Mouse (Mus musculus) embryonic fibroblast, embryonic 13.5 days (primary cell): ENCODE results near the gene Dhrs11.

Experiments
- CTCF ChIP-seq: IDR thresholded peaks from 2 replicates; pipeline ENCODE4 v1.5.1; 2011; ENCODE audit warnings: mild to moderate bottlenecking, control low read depth, low read length, moderate library complexity, borderline replicate concordance; ENCODE audit not compliant: insufficient read depth
- POLR2A ChIP-seq: IDR thresholded peaks from 2 replicates; pipeline ENCODE4 v1.6.1; 2011; ENCODE audit warnings: low read depth, mild to moderate bottlenecking, control low read depth, low read length, moderate library complexity

GRCm38 (mm10) chr11:84846741-84847474 is 18.1 kb upstream of the Dhrs11 start:
- TF ChIP-seq CTCF (no peak), POLR2A (no peak)
